Mouse (Mus musculus): Measurements from ENCODE around the gene Mybl2.

DNA sequence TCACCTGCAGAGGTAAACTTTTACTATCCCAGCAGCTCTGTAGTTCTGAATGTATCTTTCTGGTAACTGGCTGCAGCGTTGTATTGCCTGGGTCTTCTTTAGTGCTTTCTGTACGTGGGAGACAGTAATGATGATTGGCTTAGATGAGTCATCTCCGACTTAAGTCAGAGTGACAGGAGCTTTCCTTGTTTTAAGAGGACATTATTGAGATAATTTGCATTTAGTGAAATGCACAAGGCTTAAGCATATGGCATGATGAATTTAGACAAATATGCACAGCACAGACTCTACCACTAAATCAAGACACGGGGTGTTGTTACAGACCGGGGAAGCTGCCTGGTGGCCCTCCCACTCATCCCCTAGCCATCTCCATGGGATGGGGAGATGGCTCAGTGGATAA lies 77.8 kb downstream of the Mybl2 start:
- no peak for TF ChIP-seq POLR2AphosphoS2 (IDR thresholded peaks at IDR 0.05; ENCODE audit: insufficient read length, low read depth)
- TF ChIP-seq POLR2A (IDR thresholded peaks at IDR 0.05; ENCODE audit: insufficient read length, low read depth) = no peak
- no peak for TF ChIP-seq MYOG (IDR thresholded peaks at IDR 0.05; ENCODE audit: control insufficient read depth in 1 of 3, insufficient read depth in 1 of 3, insufficient read length in 2 of 3, low read depth in 2 of 3)

Measured in myocyte (in vitro differentiated cells).